Mouse (Mus musculus): ENCODE data around the gene Ghrh.

DNA sequence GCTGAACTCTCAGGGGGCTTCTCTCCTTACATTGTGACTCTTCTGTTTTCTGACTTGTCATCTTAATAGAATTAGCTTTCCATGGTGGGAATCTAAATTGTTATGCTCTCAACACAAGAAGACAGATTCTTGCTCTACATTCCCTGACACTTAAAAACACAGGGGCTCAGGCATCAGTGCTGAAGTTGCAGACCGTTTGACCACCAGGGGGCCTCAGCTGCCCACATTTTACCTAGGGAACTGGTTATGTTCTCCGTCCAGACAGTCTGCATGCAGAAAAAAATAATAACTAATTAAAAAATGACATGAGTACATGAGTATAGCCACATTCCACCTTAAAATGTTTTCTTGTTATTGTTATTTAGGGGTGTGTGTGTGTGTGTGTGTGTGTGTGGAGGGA, 55.2 kb downstream of the Ghrh start:
- TF ChIP-seq CTCF (IDR thresholded peaks at IDR 0.05; ENCODE audit: borderline replicate concordance, extremely low read depth, insufficient read depth, insufficient read length) (peak; percentile 88), POLR2A (IDR thresholded peaks at IDR 0.05; ENCODE audit: borderline replicate concordance, extremely low read depth, insufficient read depth, insufficient read length, poor library complexity, severe bottlenecking) (no peak)

Measured in brain, embryonic 14.5 days (tissue).